Mouse (Mus musculus) CD4-positive helper T cell, adult 2 months (primary cell): ENCODE data around the gene Faf1.

Experiments used
- DNase-seq: peaks from one replicate; pipeline ENCODE4 v3.0.0-alpha.2; 2012; ENCODE audit warnings: low read depth, missing footprints, low spot score

The Faf1 gene

DNA sequence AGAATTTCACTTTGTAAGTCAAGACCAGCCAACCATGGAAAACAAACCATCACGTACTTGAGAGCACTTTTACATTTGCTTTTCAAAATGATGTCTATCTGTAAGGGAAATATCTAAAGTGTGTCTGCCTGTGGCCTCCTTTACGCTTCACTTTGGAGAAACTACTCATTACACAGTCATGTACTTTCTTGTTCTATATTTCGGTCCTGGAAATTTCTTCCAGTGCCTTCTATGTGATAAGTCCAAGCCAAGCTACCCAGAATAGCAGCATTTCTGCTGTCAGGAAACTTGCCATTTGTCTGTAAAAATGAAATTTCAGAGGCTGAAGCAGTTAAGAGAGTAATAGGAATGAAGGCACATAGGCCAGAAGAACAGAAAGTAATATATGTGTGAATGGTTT, 228.1 kb downstream of the Faf1 start:
- DNase-seq, result no peak

GRCm38 (mm10) chr4:109929058-109929457, 252.7 kb downstream of the Faf1 start:
- DNase-seq, result no peak

DNA sequence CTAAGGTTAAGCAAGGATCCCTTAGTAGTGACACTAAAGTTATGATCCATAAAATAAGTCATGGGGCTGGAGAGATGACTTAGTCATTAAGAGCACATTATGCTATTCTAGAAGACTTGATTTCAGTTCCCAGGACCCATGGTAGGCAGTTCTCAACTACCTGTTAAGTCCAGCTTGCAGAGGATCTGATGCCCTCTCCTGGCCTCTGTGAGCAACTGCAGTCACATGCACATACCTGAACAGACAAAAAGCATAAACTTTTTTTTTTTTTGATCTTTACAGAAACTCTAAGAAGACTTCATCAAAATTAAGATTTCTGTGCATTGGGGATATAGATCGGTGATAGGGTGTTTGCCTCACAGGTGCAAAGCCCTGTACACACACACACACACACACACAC, 254.1 kb downstream of the Faf1 start:
- DNase-seq, result peak; percentile 29

GRCm38 (mm10) chr4:109930935-109931334, 254.5 kb downstream of the Faf1 start:
- no peak for DNase-seq

DNA sequence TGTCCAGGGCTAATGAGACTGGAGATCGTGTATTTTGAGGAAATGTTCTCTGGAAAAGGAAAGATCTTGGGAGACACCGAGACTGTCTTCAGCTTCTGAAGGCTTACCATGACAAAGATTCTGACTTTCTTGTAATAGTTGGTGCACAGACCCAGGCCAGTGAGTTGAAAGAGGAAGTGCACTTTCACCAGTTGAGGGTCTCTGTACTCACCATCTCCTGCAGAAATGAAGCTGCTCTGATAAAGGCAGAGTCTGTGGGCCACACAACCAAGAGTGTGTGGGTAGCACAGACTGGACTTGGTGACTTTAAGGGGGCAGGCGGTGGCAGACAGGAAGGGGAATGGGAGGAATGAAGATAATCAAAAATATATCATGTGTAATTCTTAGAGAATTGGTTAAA, 260.2 kb downstream of the Faf1 start:
- DNase-seq, result no peak

DNA sequence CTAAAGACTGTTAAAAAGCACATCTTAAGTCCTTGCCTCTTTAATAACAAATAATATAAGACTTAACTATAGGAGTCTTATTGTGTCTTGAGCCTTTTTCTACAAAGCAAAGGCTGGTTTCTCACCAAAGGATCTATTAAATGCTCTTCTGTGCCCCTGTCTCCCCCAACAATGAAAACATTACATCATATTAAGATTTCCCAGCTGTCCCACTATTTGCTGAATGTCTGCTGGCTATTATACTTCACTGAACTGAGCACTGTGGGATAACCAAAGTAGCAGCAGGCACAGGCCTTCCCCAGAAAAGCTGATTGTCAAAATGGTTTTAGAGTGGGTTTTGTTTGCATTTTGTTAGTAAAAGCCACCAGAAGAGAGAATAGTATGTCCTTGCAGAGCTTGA, 262.9 kb downstream of the Faf1 start:
- DNase-seq, result no peak

DNA sequence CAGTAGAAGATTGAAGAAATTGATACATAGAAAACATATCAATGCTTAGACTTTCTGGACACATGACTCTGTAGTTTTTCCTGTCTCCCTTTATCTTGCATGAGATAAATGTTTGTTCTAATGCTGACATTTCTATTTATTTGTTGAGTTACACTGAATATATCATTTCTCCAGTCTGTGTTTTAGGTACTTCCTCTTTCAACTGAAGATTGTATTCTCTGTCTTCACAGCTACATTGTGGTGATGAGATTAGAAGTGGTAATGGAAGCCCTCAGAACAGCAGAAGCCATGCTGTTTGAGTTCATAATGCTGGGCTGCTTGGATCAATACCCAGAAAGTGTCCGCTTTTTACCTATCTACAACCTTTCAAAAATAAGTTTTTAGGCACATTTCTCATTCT, 269.2 kb downstream of the Faf1 start:
- DNase-seq, result no peak

DNA sequence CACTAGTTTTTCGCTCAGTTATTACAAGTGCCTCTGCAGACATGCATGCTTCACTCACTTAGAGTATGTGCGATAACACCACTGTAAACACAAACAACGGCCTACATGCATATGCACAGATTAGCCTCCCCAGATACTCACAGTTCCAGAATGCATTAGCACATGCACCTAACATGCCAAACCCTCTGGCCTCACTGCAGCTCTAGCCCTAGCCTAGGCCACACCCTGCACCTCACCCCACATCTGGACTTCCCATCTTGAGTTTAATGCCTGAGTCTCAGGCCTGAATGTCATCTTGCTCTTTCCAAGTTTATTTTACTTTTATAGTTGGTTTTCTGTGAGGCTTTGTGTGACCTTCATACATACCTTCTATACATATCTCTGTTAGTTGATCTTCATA, 272.9 kb downstream of the Faf1 start:
- no peak for DNase-seq

GRCm38 (mm10) chr4:109953509-109953908, 277.1 kb downstream of the Faf1 start:
- no peak for DNase-seq

- no peak for DNase-seq
Measured at GRCm38 (mm10) chr4:109960201-109960935, 284.0 kb downstream of the Faf1 start.

- no peak for DNase-seq
Measured at GRCm38 (mm10) chr4:109963570-109964279, 287.3 kb downstream of the Faf1 start.

GRCm38 (mm10) chr4:109969561-109969960, 293.2 kb downstream of the Faf1 start:
- DNase-seq, result no peak

GRCm38 (mm10) chr4:109973991-109974654, 297.7 kb downstream of the Faf1 start:
- DNase-seq, result no peak

DNA sequence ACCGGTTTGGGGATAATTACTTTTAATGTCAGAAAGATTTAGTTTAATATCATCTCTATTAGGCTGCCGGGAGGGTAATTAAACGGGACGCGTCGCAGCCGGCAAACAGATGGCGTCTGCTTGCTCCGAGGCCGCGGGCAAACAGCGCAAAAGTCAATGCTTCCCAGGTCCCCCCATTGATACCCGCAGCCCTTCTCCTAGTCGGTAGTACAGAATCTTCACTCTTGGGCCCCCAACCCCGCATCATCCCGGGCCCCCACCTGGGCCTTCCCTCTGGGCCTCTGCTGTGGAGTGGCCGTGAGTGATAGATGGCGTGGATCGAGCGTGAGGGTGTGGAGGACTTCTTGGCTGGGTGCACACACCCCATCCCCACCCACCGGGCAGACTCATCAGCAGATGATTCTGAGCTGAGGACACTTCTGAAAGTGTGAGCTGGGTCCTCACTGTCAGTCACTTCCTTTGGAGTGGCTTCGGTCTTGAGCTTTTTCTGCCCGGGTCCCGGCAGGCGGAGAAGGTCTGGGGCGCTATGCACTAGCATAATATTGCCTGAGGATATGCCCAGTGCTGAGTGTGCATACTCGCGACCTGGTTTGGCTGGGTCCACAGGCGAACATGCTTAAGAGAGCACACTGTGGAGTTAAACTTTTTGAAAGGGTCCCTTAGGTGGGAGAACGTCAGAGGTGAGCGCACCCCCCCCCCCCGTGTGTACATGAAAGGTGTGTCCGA, 298.4 kb downstream of the Faf1 start:
- DNase-seq, result no peak

GRCm38 (mm10) chr4:109975381-109976240, 299.2 kb downstream of the Faf1 start:
- no peak for DNase-seq

DNA sequence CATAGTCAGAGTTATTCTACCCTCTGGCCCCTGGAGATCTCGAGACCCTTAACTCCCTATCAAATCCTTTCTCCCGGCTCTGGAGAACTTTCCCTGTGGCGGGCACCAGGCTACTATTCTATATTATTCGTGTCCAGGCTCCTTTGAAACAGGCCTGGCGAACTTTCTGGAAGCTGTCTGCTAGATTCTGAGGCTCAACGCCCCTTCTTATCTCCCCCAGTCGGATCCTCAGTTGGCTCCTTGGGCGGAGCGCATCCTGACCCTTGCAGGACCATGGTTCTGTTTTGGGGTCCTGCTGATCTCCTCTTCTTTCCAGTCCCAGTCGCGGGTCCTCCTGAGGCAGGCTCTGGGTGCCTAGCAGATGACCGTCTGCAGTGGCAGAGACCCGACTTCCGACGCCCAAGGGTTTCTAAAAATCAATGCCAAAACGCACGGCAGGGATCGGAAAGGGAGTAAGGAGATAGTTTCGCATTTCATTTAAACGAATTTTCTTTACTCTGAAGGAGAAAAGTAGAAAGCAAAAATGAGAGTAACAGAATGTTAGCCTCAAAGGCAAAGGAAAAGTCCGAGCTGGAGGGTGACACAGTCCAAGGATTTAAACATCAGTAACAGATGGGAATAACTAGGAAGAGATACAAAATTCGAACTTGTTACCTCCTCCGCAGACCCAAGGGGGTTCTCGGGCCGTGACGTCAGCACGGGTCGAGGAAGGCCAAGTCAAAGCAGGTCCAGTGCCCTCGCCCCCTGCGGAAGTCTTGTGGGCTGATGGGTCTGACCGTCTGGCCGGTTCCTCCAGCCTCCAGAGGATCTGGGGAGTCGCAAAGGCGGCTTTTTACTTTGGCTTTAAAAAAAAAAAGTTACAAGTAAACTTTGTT, 300.1 kb downstream of the Faf1 start:
- DNase-seq, result no peak

GRCm38 (mm10) chr4:109977148-109978067, 301.0 kb downstream of the Faf1 start, which contains the start of gene Dmrta2:
Dmrta2 (plus strand) TSS chr4:109978053.
- no peak for DNase-seq

DNA sequence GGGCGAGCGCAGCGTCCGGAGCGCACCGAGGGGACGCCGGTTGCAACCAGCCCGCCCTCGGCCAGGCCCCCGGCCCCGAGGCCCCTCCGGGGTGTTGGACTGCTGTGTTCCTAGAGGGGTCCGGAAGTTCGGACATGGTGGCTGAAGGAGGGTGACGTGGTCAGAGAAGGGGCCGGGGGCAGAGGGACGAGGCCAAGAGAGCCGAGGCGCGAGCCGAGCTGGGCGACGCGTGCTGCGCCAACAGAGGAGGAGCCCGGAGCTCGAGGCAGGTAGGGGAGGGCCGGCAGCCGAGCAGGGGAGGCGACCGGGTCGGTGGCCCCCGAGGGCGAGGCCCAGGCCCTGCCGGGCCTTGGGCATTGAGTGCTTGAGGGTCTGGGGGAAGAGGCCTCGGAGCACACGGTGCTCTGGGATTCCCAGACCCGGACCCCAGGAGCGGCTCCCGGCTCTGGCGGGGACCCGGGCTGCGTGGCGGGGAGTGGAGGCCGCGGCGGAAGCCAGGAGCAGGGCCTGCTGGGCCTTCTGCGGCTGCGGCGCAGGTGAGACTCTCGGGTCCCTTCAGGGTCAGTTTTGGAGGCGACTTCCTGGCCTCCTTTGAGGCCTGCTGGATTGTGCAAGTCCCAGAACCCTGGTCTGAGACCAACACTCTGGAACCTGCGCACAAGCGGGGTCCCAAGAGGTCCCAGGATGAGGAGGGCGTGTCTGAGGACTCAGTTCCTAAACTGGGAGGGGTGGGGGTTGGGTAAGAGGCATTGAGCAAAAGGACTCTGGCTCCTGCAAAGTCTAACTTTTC, 301.9 kb downstream of the Faf1 start:
- no peak for DNase-seq
